ENCODE assay signal across 9 mouse cellular contexts in genomic region chr13:64306078-64306477, GRCm38 (mm10). TPM values are rescaled to one million over a fixed set of nuclear protein-coding genes. Genes with fewer than 3 reads are reported as not detected.
A peak's percentile ranks its signal among the peaks of the same experiment; 100 is the strongest.
DNase-seq lines count a peak whose midpoint lies in the region; ATAC-seq lines count a peak whose summit lies in the region.
"Had no signal": no experiment of that assay in that cellular context is flagged by ENCODE, and none has a peak within 500 bp of the region (broad histone marks: within the 10 kb centered on the region; RNA-seq: fewer than 3 reads in every experiment).

No protein-coding gene starts in this region.

- peak; percentile 25 to 67 for DNase-seq in heart, adult 18-20 months
- no peak for DNase-seq in heart, postnatal 25 days (ENCODE audit: low spot score)
- DNase-seq in CD4-positive, CD25-positive, alpha-beta regulatory T cell, adult 2 months (ENCODE audit: low read depth, low spot score): peak; percentile 86
- DNase-seq in brain, adult 2 months (ENCODE audit: low read depth, low spot score): peak; percentile 89
- DNase-seq in forebrain, embryonic 11.5 days (ENCODE audit: low spot score): peak; percentile 66
- peak; percentile 23 for DNase-seq in right cerebral cortex, postnatal 25 days

- no peak for ATAC-seq in forebrain, embryonic 11.5 days (replicated peaks; ENCODE audit: low FRiP score)
- ATAC-seq in intestine, embryonic 16.5 days: 0 out of 2 replicates have a peak, but pooled peaks have one; percentile 32
- ATAC-seq in megakaryocyte, adult 5-6 weeks (ENCODE audit: poor library complexity, severe bottlenecking): peak; percentile 73

- intact Hi-C loops in heart, postnatal 25 days (cut with DNase I): loop anchor here (1.0 to 2.0 kb wide), 4 partner anchors 57 to 207 kb away; no protein-coding TSS in a partner anchor

- H3K4me3 ChIP-seq in forebrain, embryonic 11.5 days (ENCODE audit: low read depth, low read length): no peak overlapping the region
- no peak overlapping the region for H3K4me3 ChIP-seq in intestine, embryonic 16.5 days (ENCODE audit: low read length)

- 80% methylated on average over 3 of the region's 3 CpGs for WGBS in forebrain, embryonic 11.5 days
- 75% methylated on average over 3 of the region's 3 CpGs for WGBS in intestine, embryonic 16.5 days

- no peaks in the 10 kb centered on the region for H3K9me3 ChIP-seq in forebrain, embryonic 11.5 days (ENCODE audit: control insufficient read depth, low read length)
- no peaks in the 10 kb centered on the region for H3K9me3 ChIP-seq in intestine, embryonic 16.5 days (ENCODE audit: control insufficient read depth, low read length)

- no peaks in the 10 kb centered on the region for H3K27me3 ChIP-seq in forebrain, embryonic 11.5 days (ENCODE audit: control insufficient read depth, insufficient read depth, low read length)
- H3K27me3 ChIP-seq in intestine, embryonic 16.5 days (replicated peaks; ENCODE audit: control insufficient read depth, insufficient read depth, low read length): no peaks in the 10 kb centered on the region

- no peak overlapping the region for H3K9ac ChIP-seq in forebrain, embryonic 11.5 days (ENCODE audit: low read length)
- H3K9ac ChIP-seq in intestine, embryonic 16.5 days (ENCODE audit: low read depth, low read length): no peak overlapping the region

- no peak overlapping the region for H3K27ac ChIP-seq in forebrain, embryonic 11.5 days (ENCODE audit: low read depth, low read length)
- no peak overlapping the region for H3K27ac ChIP-seq in intestine, embryonic 16.5 days (ENCODE audit: low read length)
- H3K27ac ChIP-seq: macrophage had no signal

- no peaks in the 10 kb centered on the region for H3K4me1 ChIP-seq in forebrain, embryonic 11.5 days (replicated peaks; ENCODE audit: control insufficient read depth, insufficient read depth, low read length)
- H3K4me1 ChIP-seq in intestine, embryonic 16.5 days (ENCODE audit: control insufficient read depth, insufficient read depth, low read length): peaks cover 16% of the 10 kb centered on the region; the same call in 1 of the 2 replicates

- no peak overlapping the region for H3K4me2 ChIP-seq in forebrain, embryonic 11.5 days (ENCODE audit: low read depth, low read length, severe bottlenecking)
- H3K4me2 ChIP-seq in intestine, embryonic 16.5 days (ENCODE audit: low read depth, low read length): no peak overlapping the region

- no peaks in the 10 kb centered on the region for H3K36me3 ChIP-seq in forebrain, embryonic 11.5 days (ENCODE audit: control insufficient read depth, insufficient read depth, low read length)
- H3K36me3 ChIP-seq in intestine, embryonic 16.5 days (ENCODE audit: control insufficient read depth, insufficient read depth, low read length): peaks cover 9% of the 10 kb centered on the region; the same call in 1 of the 2 replicates

RNA-seq across cellular contexts. Expression of gene Aaed1, which starts 6.4 kb away (rescaled TPM):
- total RNA-seq in heart, adult 18-20 months (2021): 10 to 100 TPM; 57.7 to 58.6 TPM
- 10 to 100 TPM; 56.6 to 60.1 TPM for total RNA-seq in heart, postnatal 25 days (2021)
- 20.1 and 20.2 TPM in 2 replicates for polyA plus RNA-seq in forebrain, embryonic 11.5 days (2014; fragmentation: Nextera tagmentation; extraction: Ambion mirVana)
- 35.4 and 37.3 TPM in 2 replicates for polyA plus RNA-seq in intestine, embryonic 16.5 days (2015; fragmentation: Nextera tagmentation; extraction: Ambion mirVana)
- 38.0 and 44.8 TPM in 2 replicates for total RNA-seq in megakaryocyte, adult 5-6 weeks (2015)
- total RNA-seq in megakaryocyte, adult 5-6 weeks (2017): 63.4 and 67.7 TPM in 2 replicates

RNA-seq across cellular contexts. Expression of gene Cdc14b, which starts 31.0 kb away (rescaled TPM):
- 10 to 100 TPM in 1 of 2 experiments, 1 to 10 TPM in 1; 8.6 to 10.9 TPM for total RNA-seq in heart, adult 18-20 months (2021)
- total RNA-seq in heart, postnatal 25 days (2021): 1 to 10 TPM; 7.0 to 9.0 TPM
- polyA plus RNA-seq in forebrain, embryonic 11.5 days (2014; fragmentation: Nextera tagmentation; extraction: Ambion mirVana): 12.7 and 13.7 TPM in 2 replicates
- polyA plus RNA-seq in intestine, embryonic 16.5 days (2015; fragmentation: Nextera tagmentation; extraction: Ambion mirVana): 22.5 and 27.1 TPM in 2 replicates
- 5.0 and 5.1 TPM in 2 replicates for total RNA-seq in megakaryocyte, adult 5-6 weeks (2015)
- 3.7 and 5.1 TPM in 2 replicates for total RNA-seq in megakaryocyte, adult 5-6 weeks (2017)
